Mouse (Mus musculus) frontal cortex, postnatal 10 days (tissue): ENCODE results near the gene Slc25a40.

ENCODE experiments used
- DNase-seq, 2 experiments: peaks; one replicate each; pipeline ENCODE4 v3.0.0; 2022; ENCODE audit warnings: low spot score in 2 of 2, mixed read lengths in 1 of 2

Slc25a40 gene

GRCm38 (mm10) chr5:8422157-8422931 lies at the start of gene Slc25a40, which contains the start of gene Dbf4:
Slc25a40 (plus strand) TSS chr5:8422850.
Dbf4 (minus strand) TSS chr5:8422716.
- DNase-seq = peak; percentile 85 to 90

GRCm38 (mm10) chr5:8373415-8373814 lies 49.2 kb upstream of the Slc25a40 start:
- DNase-seq = no peak

- no peak for DNase-seq
Measured at GRCm38 (mm10) chr5:8374297-8374906, 48.2 kb upstream of the Slc25a40 start.

GRCm38 (mm10) chr5:8393891-8394583 lies 28.6 kb upstream of the Slc25a40 start:
- no peak for DNase-seq

GRCm38 (mm10) chr5:8397587-8398249 lies 24.9 kb upstream of the Slc25a40 start:
- no peak for DNase-seq

- DNase-seq = no peak
Measured at GRCm38 (mm10) chr5:8408746-8409145, 13.9 kb upstream of the Slc25a40 start.

GRCm38 (mm10) chr5:8416683-8417413 lies 5.8 kb upstream of the Slc25a40 start:
- DNase-seq = no peak

- DNase-seq = no peak
Measured at GRCm38 (mm10) chr5:8417443-8417842, 5.2 kb upstream of the Slc25a40 start.

GRCm38 (mm10) chr5:8421424-8421823 lies 1.2 kb upstream of the Slc25a40 start:
- no peak for DNase-seq

- DNase-seq = no peak
Measured at GRCm38 (mm10) chr5:8422932-8423928, 580 bp downstream of the Slc25a40 start.

GRCm38 (mm10) chr5:8424116-8424515 lies 1.5 kb downstream of the Slc25a40 start:
- DNase-seq = no peak

- DNase-seq = no peak
Measured at GRCm38 (mm10) chr5:8425899-8426298, 3.2 kb downstream of the Slc25a40 start.

GRCm38 (mm10) chr5:8437481-8438156 lies 15.0 kb downstream of the Slc25a40 start:
- DNase-seq = no peak

- no peak for DNase-seq
Measured at GRCm38 (mm10) chr5:8439095-8439494, 16.4 kb downstream of the Slc25a40 start.

GRCm38 (mm10) chr5:8455565-8455964 lies 32.9 kb downstream of the Slc25a40 start:
- no peak for DNase-seq

- DNase-seq = no peak
Measured at GRCm38 (mm10) chr5:8456561-8456960, 33.9 kb downstream of the Slc25a40 start.

- DNase-seq = no peak
Measured at GRCm38 (mm10) chr5:8487989-8488700, 65.5 kb downstream of the Slc25a40 start.

GRCm38 (mm10) chr5:8488701-8489297 lies 66.1 kb downstream of the Slc25a40 start:
- DNase-seq = no peak
